Mouse (Mus musculus) heart, postnatal 0 days (tissue): Measurements from ENCODE around the gene Mrpl53. TPM values are rescaled to one million over a fixed set of nuclear protein-coding genes. Genes with fewer than 3 reads are reported as not detected.
A peak's percentile ranks its signal among the peaks of the same experiment; 100 is the strongest.

Source experiments
- ATAC-seq: fragments of 200-750 bp; cut with Nextera tagmentation; 2 replicates; pipeline ENCODE4 v1.8.0; 2017; ENCODE audit warnings: low read depth, moderate number of reproducible peaks, moderate library complexity; ENCODE audit not compliant: insufficient read depth
- DNase-seq: peaks from one replicate; pipeline ENCODE4 v3.0.0-alpha.2; 2016; ENCODE audit warnings: low spot score
- H3K27ac ChIP-seq: fragments of 300-500 bp; sonication (generic); 2 replicates; pipeline ENCODE4 v1.5.1; 2014; ENCODE audit warnings: low read depth, mild to moderate bottlenecking
- H3K27me3 ChIP-seq: fragments of 300-500 bp; sonication (generic); 2 replicates; pipeline ENCODE4 v1.6.1; 2014; ENCODE audit warnings: low read length, mixed read lengths; ENCODE audit not compliant: control insufficient read depth, insufficient read depth
- H3K36me3 ChIP-seq: fragments of 300-500 bp; sonication (generic); replicated peaks from 2 replicates; pipeline ENCODE4 v1.6.1; 2014; ENCODE audit warnings: low read length, mixed read lengths; ENCODE audit not compliant: control insufficient read depth, insufficient read depth
- H3K4me1 ChIP-seq: fragments of 300-500 bp; sonication (generic); 2 replicates; pipeline ENCODE4 v1.6.1; 2014; ENCODE audit warnings: antibody characterized with exemption; ENCODE audit not compliant: control insufficient read depth, insufficient read depth
- H3K4me2 ChIP-seq: fragments of 300-500 bp; sonication (generic); 2 replicates; pipeline ENCODE4 v1.6.1; 2014; ENCODE audit warnings: low read depth, mild to moderate bottlenecking, low read length, moderate library complexity
- H3K4me3 ChIP-seq: fragments of 300-500 bp; sonication (generic); 2 replicates; pipeline ENCODE4 v1.5.1; 2014; ENCODE audit warnings: low read depth, low read length
- H3K9ac ChIP-seq: fragments of 300-500 bp; sonication (generic); replicated peaks from 2 replicates; pipeline ENCODE4 v1.6.1; 2014; ENCODE audit warnings: low read depth, low read length, mixed read lengths
- H3K9me3 ChIP-seq: fragments of 300-500 bp; sonication (generic); replicated peaks from 2 replicates; pipeline ENCODE4 v1.6.1; 2016; ENCODE audit warnings: low read length; ENCODE audit not compliant: control insufficient read depth
- CTCF ChIP-seq: IDR thresholded peaks from 2 replicates; pipeline ENCODE4 v1.5.1; 2016; ENCODE audit warnings: antibody characterized with exemption, control low read depth, low read depth
- EP300 ChIP-seq: IDR thresholded peaks from 2 replicates; pipeline ENCODE4 v1.6.1; 2016; ENCODE audit warnings: antibody characterized with exemption, low read depth
- WGBS: fragments of 180-500 bp; shearing (Covaris S2); extraction: QIAGEN DNeasy Blood & Tissue Kit; methylation state at CpG from one replicate; pipeline ENCODE4 v1.1.7; 2014; 5-methylcytosine and 5-hydroxymethylcytosine counted together
- polyA plus RNA-seq: library from polyadenylated mRNA; unstranded; fragments of >200 nt; fragmentation: Nextera tagmentation; extraction: Ambion mirVana; gene quantifications from 2 replicates; pipeline ENCODE4 v1.2.1, GENCODE M21; 2015
- total RNA-seq: library from RNA; depleted of rRNA; stranded (reverse); fragments of >200 nt; gene quantifications from 2 replicates; pipeline ENCODE4 v1.2.3, GENCODE M21; 2014; ENCODE audit warnings: low replicate concordance

Mrpl53 gene
- total and polyA plus RNA-seq, 2 experiments from 2014 or later: 156 to 242 TPM

- ATAC-seq (no peak), DNase-seq (no peak)
- Histone ChIP-seq H3K4me2 (no peak overlapping the region), H3K27ac (no peak overlapping the region), H3K36me3 (peaks cover 15% of the 10 kb centered on the region), H3K27me3 (no peaks in the 10 kb centered on the region), H3K9ac (no peak overlapping the region), H3K9me3 (no peaks in the 10 kb centered on the region), H3K4me3 (no peak overlapping the region), H3K4me1 (peaks cover 27% of the 10 kb centered on the region)
- TF ChIP-seq CTCF (no peak), EP300 (no peak)
- WGBS: 60% methylated on average over 7 of the region's 7 CpGs
Measured at GRCm38 (mm10) chr6:83119734-83120051, 10.9 kb downstream of the Mrpl53 start.

- Histone ChIP-seq H3K9me3 (no peaks in the 10 kb centered on the region), H3K9ac (peak within 1 kb of the TSS; percentile 72), H3K27ac (peak within 1 kb of the TSS; percentile 85), H3K27me3 (no peaks in the 10 kb centered on the region), H3K4me3 (peak within 1 kb of the TSS; percentile 60), H3K4me2 (peak within 1 kb of the TSS; percentile 96), H3K36me3 (peaks cover 15% of the 10 kb centered on the region), H3K4me1 (peaks cover 22% of the 10 kb centered on the region)
- TF ChIP-seq CTCF (no peak), EP300 (peak; percentile 85; the same call in 1 of the 2 replicates)
- WGBS: under 1% methylated on average over 38 of the region's 38 CpGs
- DNase-seq (peak; percentile 99), ATAC-seq (peak; percentile 95)
Measured at GRCm38 (mm10) chr6:83120930-83121862, 12.4 kb downstream of the Mrpl53 start, which contains the start of gene Wbp1. Wbp1 (minus strand) TSS chr6:83121559.

- Histone ChIP-seq H3K36me3 (peaks cover 12% of the 10 kb centered on the region), H3K4me3 (peak overlapping the region; percentile 60), H3K4me1 (peaks cover 20% of the 10 kb centered on the region), H3K27me3 (no peaks in the 10 kb centered on the region), H3K9me3 (no peaks in the 10 kb centered on the region), H3K4me2 (peak overlapping the region; percentile 96), H3K27ac (peak overlapping the region; percentile 85), H3K9ac (peak overlapping the region; percentile 72)
- 2% methylated on average over 38 of the region's 52 CpGs for WGBS
- DNase-seq (no peak), ATAC-seq (peak; percentile 27)
- TF ChIP-seq EP300 (no peak), CTCF (no peak)
Measured at GRCm38 (mm10) chr6:83121863-83122710, 13.2 kb downstream of the Mrpl53 start.

GRCm38 (mm10) chr6:83122961-83123360, 14.1 kb downstream of the Mrpl53 start:
- TF ChIP-seq CTCF: no peak
- TF ChIP-seq EP300: no peak
- H3K9ac ChIP-seq: no peak overlapping the region
- peaks cover 20% of the 10 kb centered on the region for H3K4me1 ChIP-seq
- no peak overlapping the region for H3K4me3 ChIP-seq
- 84% methylated on average over 5 of the region's 5 CpGs for WGBS
- H3K4me2 ChIP-seq: no peak overlapping the region
- ATAC-seq: no peak
- DNase-seq: no peak
- H3K9me3 ChIP-seq: no peaks in the 10 kb centered on the region
- peaks cover 7% of the 10 kb centered on the region; the same call in 1 of the 2 replicates for H3K36me3 ChIP-seq
- H3K27me3 ChIP-seq: no peaks in the 10 kb centered on the region
- no peak overlapping the region for H3K27ac ChIP-seq

- peak; percentile 85 for DNase-seq
- no peak for TF ChIP-seq CTCF
- 0 out of 2 replicates have a peak, but pooled peaks have one; percentile 70 for TF ChIP-seq EP300
- Histone ChIP-seq H3K27me3 (no peaks in the 10 kb centered on the region), H3K4me2 (peak overlapping the region; percentile 87), H3K27ac (no peak overlapping the region), H3K4me1 (peaks cover 20% of the 10 kb centered on the region), H3K9ac (peak overlapping the region; percentile 58), H3K4me3 (peak overlapping the region; percentile 68), H3K36me3 (no peaks in the 10 kb centered on the region), H3K9me3 (no peaks in the 10 kb centered on the region)
- peak; percentile 22 for ATAC-seq
- 0% methylated on average over 30 of the region's 30 CpGs for WGBS
Measured at GRCm38 (mm10) chr6:83124851-83125312, 16.0 kb downstream of the Mrpl53 start.
